In the genomic region with DNA sequence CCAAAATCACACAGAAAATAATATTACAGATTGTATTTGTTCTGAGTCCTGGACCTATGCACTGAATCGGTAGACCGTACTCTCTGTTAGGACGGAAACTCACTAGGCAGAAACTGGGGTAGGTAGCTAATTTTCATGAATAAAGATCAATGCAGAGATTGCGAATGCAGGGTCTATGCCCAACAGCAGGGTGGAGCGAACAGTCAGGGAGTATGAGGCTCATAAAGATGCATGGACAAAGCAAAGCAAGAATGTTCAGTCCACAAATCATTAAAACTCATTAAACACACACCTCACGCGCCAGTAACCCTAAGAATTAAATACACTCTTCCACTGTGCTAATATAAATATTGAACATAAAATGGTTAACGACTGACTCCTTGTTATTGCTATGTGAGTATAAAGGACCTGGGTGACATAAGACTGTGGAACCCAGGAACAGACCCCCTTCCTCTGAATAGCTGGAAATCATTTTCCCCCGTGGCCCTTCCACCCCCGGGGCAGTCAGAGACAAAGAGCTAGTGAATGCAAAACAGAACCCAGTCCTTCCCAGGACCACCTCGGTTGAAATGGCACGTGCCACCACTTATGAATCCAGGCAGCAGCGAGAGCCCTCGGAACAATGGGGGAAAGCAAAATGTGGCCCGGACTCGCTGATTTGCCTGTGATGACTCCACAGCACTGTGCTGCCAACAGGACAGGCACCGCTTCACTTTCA, we compare ENCODE assay signal across 8 mouse cellular contexts.
DNase-seq lines count a peak whose midpoint lies in the region; ATAC-seq lines count a peak whose summit lies in the region.

No protein-coding gene starts in this region.

- peak; percentile 53 to 57 for DNase-seq in cerebellum, postnatal 10 days
- no peak for DNase-seq in cerebellum, adult 8-10 months
- peak; percentile 16 for DNase-seq in ZHBTc4 (ENCODE audit: low read depth, low spot score)
- DNase-seq in lung, postnatal 14 days: peak; percentile 5
- no peak for DNase-seq in ovary, postnatal 14 days (ENCODE audit: low spot score)
- no peak for DNase-seq in urinary bladder, postnatal 14 days (ENCODE audit: low spot score)
- no peak for DNase-seq in layer of hippocampus, adult 9-10 months (ENCODE audit: low spot score)

- H3K4me2 ChIP-seq in heart, embryonic 14.5 days (ENCODE audit: low read length): peak overlapping the region; percentile 44

- H3K4me1 ChIP-seq in heart, embryonic 14.5 days (ENCODE audit: control insufficient read depth in 2 of 2, insufficient read depth in 2 of 2, low read length in 2 of 2): peaks cover 9 to 13% of the 10 kb centered on the region in 2 experiments

- ATAC-seq in heart, embryonic 14.5 days (ENCODE audit: insufficient number of reproducible peaks, insufficient read depth, low FRiP score, low read depth): peak; percentile 83

- 0 out of 2 replicates have a peak, but pooled peaks cover 4% of the 10 kb centered on the region for H3K9me3 ChIP-seq in heart, embryonic 14.5 days (ENCODE audit: control insufficient read depth, low read length)

- no peaks in the 10 kb centered on the region for H3K27me3 ChIP-seq in heart, embryonic 14.5 days (ENCODE audit: control insufficient read depth, insufficient read depth, low read length)

- H3K36me3 ChIP-seq in heart, embryonic 14.5 days (ENCODE audit: control insufficient read depth, insufficient read depth, low read length): no peaks in the 10 kb centered on the region

- 48% methylated on average over 17 of the region's 17 CpGs for WGBS in heart, embryonic 14.5 days

- H3K4me3 ChIP-seq in heart, embryonic 14.5 days (ENCODE audit: control insufficient read depth in 1 of 2, insufficient read depth in 1 of 2, low read depth in 1 of 2, low read length in 2 of 2): no peak overlapping the region

- H3K27ac ChIP-seq in heart, embryonic 14.5 days (replicated peaks in 1 of 2; ENCODE audit: control insufficient read depth in 1 of 2, insufficient read depth in 1 of 2, low read depth in 2 of 2, low read length in 2 of 2): peak overlapping the region; percentile 7 to 41; a peak in 1 of 4 replicates

- H3K9ac ChIP-seq in heart, embryonic 14.5 days (ENCODE audit: low read length): peak overlapping the region; percentile 36; the same call in 1 of the 2 replicates

Comparison
In these comparisons a context has a peak if more than half of its experiments do, and no peak if none do; other contexts are left out.
1. DNase-seq: peak in cerebellum, postnatal 10 days (2 of 2), ZHBTc4 (single experiment) and lung, postnatal 14 days (single experiment); none in cerebellum, adult 8-10 months (single experiment), ovary, postnatal 14 days (single experiment), urinary bladder, postnatal 14 days (single experiment) and layer of hippocampus, adult 9-10 months (single experiment).